In genomic region chr6:61334466-61334865, GRCm38 (mm10) we compare ENCODE assay signal across 25 mouse cellular contexts.
"Had no signal": no experiment of that assay in that cellular context is flagged by ENCODE, and none has a peak within 500 bp of the region (broad histone marks: within the 10 kb centered on the region; RNA-seq: fewer than 3 reads in every experiment).

No protein-coding gene starts in this region.

- H3K4me2 ChIP-seq: embryonic facial prominence, embryonic 12.5 days; embryonic facial prominence, embryonic 13.5 days; embryonic facial prominence, embryonic 15.5 days; forebrain, embryonic 12.5 days; forebrain, embryonic 13.5 days; forebrain, embryonic 15.5 days had no signal

- H3K27me3 ChIP-seq: embryonic facial prominence, embryonic 12.5 days; embryonic facial prominence, embryonic 13.5 days; embryonic facial prominence, embryonic 15.5 days; forebrain, embryonic 12.5 days; forebrain, embryonic 13.5 days; forebrain, embryonic 15.5 days had no signal

- H3K4me3 ChIP-seq: embryonic facial prominence, embryonic 10.5 days; embryonic facial prominence, embryonic 12.5 days; embryonic facial prominence, embryonic 13.5 days; embryonic facial prominence, embryonic 15.5 days; erythroblast, embryonic 14.5 days; forebrain, embryonic 10.5 days; forebrain, embryonic 12.5 days; forebrain, embryonic 13.5 days; forebrain, embryonic 15.5 days; gastrocnemius, adult 2 months; heart, adult 2 months had no signal

- H3K9ac ChIP-seq: embryonic facial prominence, embryonic 12.5 days; embryonic facial prominence, embryonic 13.5 days; embryonic facial prominence, embryonic 15.5 days; forebrain, embryonic 12.5 days; forebrain, embryonic 13.5 days; forebrain, embryonic 15.5 days; forebrain, postnatal 0 days had no signal

- ATAC-seq: forebrain, embryonic 13.5 days; forebrain, embryonic 14.5 days; forebrain, embryonic 15.5 days; forebrain, embryonic 16.5 days; forebrain, postnatal 0 days had no signal

- H3K9me3 ChIP-seq: embryonic facial prominence, embryonic 10.5 days; embryonic facial prominence, embryonic 12.5 days; embryonic facial prominence, embryonic 13.5 days; embryonic facial prominence, embryonic 15.5 days; forebrain, embryonic 10.5 days; forebrain, embryonic 12.5 days; forebrain, embryonic 13.5 days; forebrain, embryonic 15.5 days had no signal

- H3K27ac ChIP-seq: embryonic facial prominence, embryonic 10.5 days; embryonic facial prominence, embryonic 12.5 days; embryonic facial prominence, embryonic 13.5 days; embryonic facial prominence, embryonic 15.5 days; forebrain, embryonic 10.5 days; forebrain, embryonic 12.5 days; forebrain, embryonic 13.5 days; forebrain, embryonic 15.5 days; gastrocnemius, adult 2 months; heart, adult 2 months had no signal

- DNase-seq: cerebellum, adult 8-10 months; cerebellum, adult 9-10 months; cerebellum, adult 9-11 months; cerebellum, postnatal 36 days; embryo, embryonic 11 days; forebrain, postnatal 0 days; gastrocnemius, adult 2 months; gastrocnemius, postnatal 10 days; gastrocnemius, postnatal 14 days; gastrocnemius, postnatal 25 days; gastrocnemius, postnatal 36 days; heart, adult 11 months; heart, adult 18-20 months; heart, adult 2 months had no signal

- H3K4me1 ChIP-seq: embryonic facial prominence, embryonic 10.5 days; embryonic facial prominence, embryonic 12.5 days; embryonic facial prominence, embryonic 13.5 days; embryonic facial prominence, embryonic 15.5 days had no signal

- H3K36me3 ChIP-seq: embryonic facial prominence, embryonic 10.5 days; embryonic facial prominence, embryonic 12.5 days; embryonic facial prominence, embryonic 13.5 days; embryonic facial prominence, embryonic 15.5 days; forebrain, embryonic 10.5 days; forebrain, embryonic 12.5 days; forebrain, embryonic 15.5 days had no signal
